Mouse (Mus musculus) C2C12 (cell line): ENCODE results near the gene Srsf11. TPM values are rescaled to one million over a fixed set of nuclear protein-coding genes. Genes with fewer than 3 reads are reported as not detected.

Source experiments
- H3K27me3 ChIP-seq: one replicate; pipeline ENCODE4 v1.6.1; 2011; ENCODE audit not compliant: control insufficient read depth, insufficient read depth, insufficient read length
- H3K36me3 ChIP-seq: one replicate; pipeline ENCODE4 v1.6.1; 2011; ENCODE audit not compliant: control insufficient read depth, insufficient read depth
- H3K4me3 ChIP-seq: one replicate; pipeline ENCODE4 v1.5.1; 2011; ENCODE audit warnings: mild to moderate bottlenecking, control low read depth; ENCODE audit not compliant: poor library complexity, insufficient read depth, severe bottlenecking
- H3K79me2 ChIP-seq: one replicate; pipeline ENCODE4 v1.6.1; 2011; ENCODE audit not compliant: control insufficient read depth, insufficient read depth
- H3K79me3 ChIP-seq: one replicate; pipeline ENCODE4 v1.6.1; 2011; ENCODE audit warnings: low read depth, control low read depth
- H3ac ChIP-seq: one replicate; pipeline ENCODE3; 2011; ENCODE audit warnings: low read depth; ENCODE audit not compliant: control insufficient read depth, insufficient read length
- CEBPB ChIP-seq: IDR thresholded peaks from one replicate; pipeline ENCODE4 v1.6.1; 2011; ENCODE audit warnings: low read depth, mild to moderate bottlenecking, control low read depth, moderate library complexity
- CTCF ChIP-seq: IDR thresholded peaks from one replicate; pipeline ENCODE4 v1.5.1; 2011; ENCODE audit not compliant: control insufficient read depth, insufficient read depth, insufficient read length
- FOSL1 ChIP-seq: IDR thresholded peaks from one replicate; pipeline ENCODE4 v1.8.0; 2011; ENCODE audit warnings: mild to moderate bottlenecking, low read length; ENCODE audit not compliant: poor library complexity, insufficient read depth, severe bottlenecking
- MAX ChIP-seq: IDR thresholded peaks from one replicate; pipeline ENCODE4 v1.6.1; 2011; ENCODE audit warnings: mild to moderate bottlenecking, control low read depth
- MYOD1 ChIP-seq: IDR thresholded peaks from one replicate; pipeline ENCODE4 v1.6.1; 2011; ENCODE audit warnings: low read depth; ENCODE audit not compliant: control insufficient read depth, insufficient read length
- MYOG ChIP-seq: IDR thresholded peaks from one replicate; pipeline ENCODE4 v1.6.1; 2011; ENCODE audit not compliant: control insufficient read depth, insufficient read length; ENCODE audit errors: extremely low read depth
- USF1 ChIP-seq: IDR thresholded peaks from one replicate; pipeline ENCODE4 v1.6.1; 2011; ENCODE audit warnings: low read depth, mild to moderate bottlenecking, control low read depth, moderate library complexity
- polyA plus RNA-seq: library from polyadenylated mRNA; unstranded; fragments of >200 nt; fragmentation: generic; extraction: Trizol; gene quantifications from one replicate; pipeline ENCODE4 v1.2.1, GENCODE M21; 2012; ENCODE audit warnings: missing spikeins

Srsf11 gene
- polyA plus RNA-seq, 1 experiment = 50.8 TPM

GRCm38 (mm10) chr3:157971151-157971550 lies 65.3 kb downstream of the Srsf11 start:
- H3K79me3 ChIP-seq = peaks cover 24% of the 10 kb centered on the region
- peaks cover 22% of the 10 kb centered on the region for H3K79me2 ChIP-seq
- H3K4me3 ChIP-seq = no peak overlapping the region
- peaks cover 24% of the 10 kb centered on the region for H3K36me3 ChIP-seq
- H3ac ChIP-seq = no peak overlapping the region
- TF ChIP-seq CTCF (no peak), USF1 (no peak), FOSL1 (no peak), MYOD1 (no peak), MYOG (no peak), CEBPB (no peak), MAX (no peak)
- no peaks in the 10 kb centered on the region for H3K27me3 ChIP-seq

Other genes with a start within 250 kb of the Srsf11 start
- gene Cth, start 111.6 kb downstream of the Srsf11 start, polyA plus RNA-seq = 11.5 TPM
- 17.3 TPM for gene Ankrd13c, start 89.4 kb downstream of the Srsf11 start, polyA plus RNA-seq
- gene Lrrc40, start within 50 bp of the Srsf11 start, polyA plus RNA-seq = 13.8 TPM